Mouse (Mus musculus) C2C12 (cell line): Measurements from ENCODE around the gene Pappa2. TPM values are rescaled to one million over a fixed set of nuclear protein-coding genes. Genes with fewer than 3 reads are reported as not detected.

ENCODE experiments used
- H3K27me3 ChIP-seq: one replicate; pipeline ENCODE4 v1.6.1; 2011; ENCODE audit not compliant: control insufficient read depth, insufficient read depth, insufficient read length
- H3K36me3 ChIP-seq: one replicate; pipeline ENCODE4 v1.6.1; 2011; ENCODE audit not compliant: control insufficient read depth, insufficient read depth
- H3K4me3 ChIP-seq: one replicate; pipeline ENCODE4 v1.5.1; 2011; ENCODE audit warnings: mild to moderate bottlenecking, control low read depth; ENCODE audit not compliant: poor library complexity, insufficient read depth, severe bottlenecking
- H3K79me2 ChIP-seq: one replicate; pipeline ENCODE4 v1.6.1; 2011; ENCODE audit not compliant: control insufficient read depth, insufficient read depth
- H3K79me3 ChIP-seq: one replicate; pipeline ENCODE4 v1.6.1; 2011; ENCODE audit warnings: low read depth, control low read depth
- H3ac ChIP-seq: one replicate; pipeline ENCODE3; 2011; ENCODE audit warnings: low read depth; ENCODE audit not compliant: control insufficient read depth, insufficient read length
- CEBPB ChIP-seq: IDR thresholded peaks from one replicate; pipeline ENCODE4 v1.6.1; 2011; ENCODE audit warnings: low read depth, mild to moderate bottlenecking, control low read depth, moderate library complexity
- CTCF ChIP-seq: IDR thresholded peaks from one replicate; pipeline ENCODE4 v1.5.1; 2011; ENCODE audit not compliant: control insufficient read depth, insufficient read depth, insufficient read length
- FOSL1 ChIP-seq: IDR thresholded peaks from one replicate; pipeline ENCODE4 v1.8.0; 2011; ENCODE audit warnings: mild to moderate bottlenecking, low read length; ENCODE audit not compliant: poor library complexity, insufficient read depth, severe bottlenecking
- MAX ChIP-seq: IDR thresholded peaks from one replicate; pipeline ENCODE4 v1.6.1; 2011; ENCODE audit warnings: mild to moderate bottlenecking, control low read depth
- MYOD1 ChIP-seq: IDR thresholded peaks from one replicate; pipeline ENCODE4 v1.6.1; 2011; ENCODE audit warnings: low read depth; ENCODE audit not compliant: control insufficient read depth, insufficient read length
- MYOG ChIP-seq: IDR thresholded peaks from one replicate; pipeline ENCODE4 v1.6.1; 2011; ENCODE audit not compliant: control insufficient read depth, insufficient read length; ENCODE audit errors: extremely low read depth
- USF1 ChIP-seq: IDR thresholded peaks from one replicate; pipeline ENCODE4 v1.6.1; 2011; ENCODE audit warnings: low read depth, mild to moderate bottlenecking, control low read depth, moderate library complexity
- polyA plus RNA-seq: library from polyadenylated mRNA; unstranded; fragments of >200 nt; fragmentation: generic; extraction: Trizol; gene quantifications from one replicate; pipeline ENCODE4 v1.2.1, GENCODE M21; 2012; ENCODE audit warnings: missing spikeins

Gene Pappa2
- polyA plus RNA-seq, 1 experiment = under 0.01 TPM

DNA sequence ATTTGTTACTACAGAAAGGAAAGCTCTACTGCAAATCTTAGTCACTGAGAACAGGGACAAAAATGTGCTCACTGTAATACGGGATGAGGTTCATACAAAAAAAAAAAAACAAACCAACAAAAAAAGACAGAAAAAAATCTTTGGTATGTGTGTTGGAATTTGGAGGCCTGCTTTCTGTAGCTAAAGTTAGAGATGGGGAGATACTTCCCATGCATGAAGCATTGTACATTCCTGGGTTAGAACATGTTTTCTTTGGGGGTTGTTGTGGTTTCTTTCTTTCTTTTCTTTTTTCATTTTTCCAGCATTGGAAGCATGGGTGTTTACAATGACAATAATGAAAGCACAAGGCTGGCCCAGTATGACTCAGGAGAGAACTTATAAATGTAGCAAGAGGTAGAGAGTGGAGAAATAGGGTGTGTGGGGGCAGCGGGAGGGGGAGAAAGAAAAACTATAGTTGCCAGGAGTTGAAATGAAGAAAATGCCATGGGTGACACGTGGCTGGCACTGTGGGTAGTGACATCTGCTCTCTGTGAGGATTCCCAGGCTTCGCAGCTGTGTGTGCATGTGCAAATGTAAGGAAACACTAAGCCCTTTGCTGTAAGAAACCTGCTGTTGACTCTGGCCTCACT is 247.3 kb downstream of the Pappa2 start:
- no peak overlapping the region for H3ac ChIP-seq
- H3K36me3 ChIP-seq = no peaks in the 10 kb centered on the region
- H3K4me3 ChIP-seq = no peak overlapping the region
- no peaks in the 10 kb centered on the region for H3K79me3 ChIP-seq
- no peaks in the 10 kb centered on the region for H3K27me3 ChIP-seq
- peak; percentile 67 for TF ChIP-seq MYOD1
- no peak for TF ChIP-seq CTCF
- no peak for TF ChIP-seq MYOG
- TF ChIP-seq MAX = peak; percentile 82
- no peak for TF ChIP-seq FOSL1
- TF ChIP-seq USF1 = peak; percentile 67
- peak; percentile 52 for TF ChIP-seq CEBPB
- no peaks in the 10 kb centered on the region for H3K79me2 ChIP-seq

DNA sequence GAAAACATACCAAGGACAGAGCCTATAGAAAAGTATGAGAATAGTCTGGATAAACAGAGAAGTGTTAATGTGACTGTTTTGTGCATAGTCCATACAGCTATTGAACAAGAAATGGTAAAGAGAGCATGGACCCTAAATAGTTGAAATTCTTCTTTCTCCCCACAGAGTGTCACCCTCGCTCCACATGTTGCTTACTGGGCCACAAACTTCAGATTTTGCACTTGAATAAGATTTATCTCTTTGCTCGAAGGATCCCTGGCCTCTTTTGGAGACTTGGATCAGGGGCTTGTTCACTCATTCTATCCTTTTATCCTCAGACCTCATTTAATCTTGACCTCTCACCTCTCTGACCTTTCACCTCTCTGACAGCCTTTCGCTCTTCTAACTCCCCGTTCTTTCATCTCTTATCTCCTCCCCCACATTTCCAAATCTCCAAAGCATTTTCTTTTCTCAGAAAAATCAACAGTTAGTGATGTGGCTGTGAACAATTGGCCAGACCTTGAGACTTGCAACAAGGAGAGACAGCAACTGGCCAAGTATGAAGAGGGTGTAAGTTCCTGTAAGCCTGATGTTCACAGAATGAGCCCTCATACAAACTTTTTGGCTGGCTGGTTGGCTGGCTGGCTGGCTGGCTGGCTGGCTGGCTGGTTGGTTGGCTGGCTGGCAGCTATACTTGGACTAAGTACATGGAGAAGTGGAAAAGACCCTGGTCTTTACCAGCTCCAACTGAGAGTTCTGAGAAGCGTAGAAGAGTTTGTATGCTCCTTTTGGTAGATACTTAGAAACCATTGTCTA is 266.8 kb downstream of the Pappa2 start:
- no peak for TF ChIP-seq MYOG
- peak; percentile 25 for TF ChIP-seq CTCF
- TF ChIP-seq CEBPB = no peak
- TF ChIP-seq MAX = no peak
- H3K27me3 ChIP-seq = no peaks in the 10 kb centered on the region
- no peaks in the 10 kb centered on the region for H3K36me3 ChIP-seq
- H3K79me2 ChIP-seq = no peaks in the 10 kb centered on the region
- H3K4me3 ChIP-seq = no peak overlapping the region
- H3K79me3 ChIP-seq = no peaks in the 10 kb centered on the region
- no peak overlapping the region for H3ac ChIP-seq

DNA sequence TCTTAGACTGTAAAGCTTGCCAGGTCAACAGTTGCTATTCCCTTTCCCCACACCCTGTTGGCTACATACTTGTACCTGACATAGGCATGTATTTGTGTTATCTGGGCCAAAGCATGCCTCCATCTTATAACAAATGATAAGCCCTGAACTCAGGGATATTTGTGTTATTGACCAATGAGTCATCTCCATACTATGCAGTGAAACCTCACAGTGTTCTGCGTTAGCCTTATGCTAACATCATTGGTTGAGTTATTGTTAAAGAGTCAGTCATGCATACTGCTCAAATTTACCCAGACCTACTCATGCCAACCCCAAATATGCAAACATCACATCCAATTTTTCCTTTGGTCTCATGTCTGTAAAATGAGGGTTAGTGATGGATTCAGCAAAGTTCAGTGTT is 279.0 kb downstream of the Pappa2 start:
- H3K4me3 ChIP-seq = no peak overlapping the region
- no peak overlapping the region for H3ac ChIP-seq
- no peaks in the 10 kb centered on the region for H3K27me3 ChIP-seq
- H3K36me3 ChIP-seq = no peaks in the 10 kb centered on the region
- TF ChIP-seq MYOG = no peak
- TF ChIP-seq CEBPB = no peak
- no peak for TF ChIP-seq CTCF
- TF ChIP-seq MAX = no peak
- TF ChIP-seq FOSL1 = no peak
- TF ChIP-seq USF1 = no peak
- no peak for TF ChIP-seq MYOD1
- H3K79me3 ChIP-seq = no peaks in the 10 kb centered on the region
- no peaks in the 10 kb centered on the region for H3K79me2 ChIP-seq

DNA sequence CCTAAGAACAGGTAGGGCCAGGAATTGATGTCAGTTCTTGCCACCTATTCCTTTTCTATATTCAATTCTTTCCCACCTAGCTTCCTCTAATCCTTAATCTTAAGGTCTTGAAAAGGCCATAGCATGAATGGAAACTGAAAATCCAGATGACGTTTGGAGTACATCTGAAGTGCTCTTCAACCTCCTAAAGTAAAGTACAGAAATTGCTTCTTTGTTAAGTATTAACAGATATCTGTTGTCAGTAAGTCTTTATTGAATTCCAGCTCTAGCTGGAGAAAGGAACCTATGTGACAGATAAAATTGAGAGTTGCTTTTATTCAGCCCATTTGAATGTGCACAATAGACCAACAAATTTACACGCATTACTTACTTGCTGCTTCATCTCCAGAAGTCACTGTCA is 280.1 kb downstream of the Pappa2 start:
- no peak overlapping the region for H3K4me3 ChIP-seq
- no peak for TF ChIP-seq MYOG
- TF ChIP-seq CTCF = no peak
- TF ChIP-seq MYOD1 = no peak
- no peak for TF ChIP-seq MAX
- TF ChIP-seq CEBPB = no peak
- no peak for TF ChIP-seq USF1
- TF ChIP-seq FOSL1 = no peak
- no peaks in the 10 kb centered on the region for H3K27me3 ChIP-seq
- H3K79me2 ChIP-seq = no peaks in the 10 kb centered on the region
- H3K36me3 ChIP-seq = no peaks in the 10 kb centered on the region
- H3K79me3 ChIP-seq = no peaks in the 10 kb centered on the region
- no peak overlapping the region for H3ac ChIP-seq

DNA sequence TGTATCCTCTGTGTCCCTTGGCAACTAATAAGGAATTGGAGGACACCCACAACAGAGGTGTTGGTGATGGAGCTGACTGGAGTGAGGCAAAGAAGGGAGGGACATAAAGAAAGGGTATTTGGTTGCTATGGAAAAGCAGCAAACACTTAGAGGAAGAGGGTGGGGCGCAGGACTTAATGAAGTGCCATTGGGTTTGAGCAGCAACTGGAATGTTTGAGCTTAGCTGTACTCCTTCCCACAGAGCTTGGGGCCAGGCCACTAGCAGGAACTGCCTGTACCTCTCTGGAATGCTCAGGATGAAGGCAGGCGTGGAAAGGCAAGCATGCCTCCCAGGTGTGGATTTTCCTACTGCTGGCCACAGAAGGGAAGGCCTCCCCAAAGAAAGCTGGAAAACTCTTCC is 281.0 kb downstream of the Pappa2 start:
- no peak for TF ChIP-seq MAX
- TF ChIP-seq CTCF = no peak
- TF ChIP-seq USF1 = no peak
- TF ChIP-seq MYOD1 = no peak
- no peak for TF ChIP-seq CEBPB
- TF ChIP-seq MYOG = no peak
- TF ChIP-seq FOSL1 = no peak

More for the DNA sequence above, 281.0 kb downstream of the Pappa2 start:
- no peaks in the 10 kb centered on the region for H3K36me3 ChIP-seq
- no peak overlapping the region for H3K4me3 ChIP-seq
- H3K79me3 ChIP-seq = no peaks in the 10 kb centered on the region
- H3K27me3 ChIP-seq = no peaks in the 10 kb centered on the region
- H3K79me2 ChIP-seq = no peaks in the 10 kb centered on the region
- H3ac ChIP-seq = no peak overlapping the region
